Mouse (Mus musculus): ENCODE measurements around the gene Haus8. TPM values are rescaled to one million over a fixed set of nuclear protein-coding genes. Genes with fewer than 3 reads are reported as not detected.
A peak's percentile ranks its signal among the peaks of the same experiment; 100 is the strongest.
"Not testable (repeated sequence)": the region's sequence is repeated elsewhere in the genome, so short reads cannot be mapped to it uniquely, and the experiment has no call there.

The Haus8 gene
- 10 to 100 TPM; 27.3 to 35.0 TPM for polyA plus RNA-seq (2017; shearing (Covaris generic))

DNA sequence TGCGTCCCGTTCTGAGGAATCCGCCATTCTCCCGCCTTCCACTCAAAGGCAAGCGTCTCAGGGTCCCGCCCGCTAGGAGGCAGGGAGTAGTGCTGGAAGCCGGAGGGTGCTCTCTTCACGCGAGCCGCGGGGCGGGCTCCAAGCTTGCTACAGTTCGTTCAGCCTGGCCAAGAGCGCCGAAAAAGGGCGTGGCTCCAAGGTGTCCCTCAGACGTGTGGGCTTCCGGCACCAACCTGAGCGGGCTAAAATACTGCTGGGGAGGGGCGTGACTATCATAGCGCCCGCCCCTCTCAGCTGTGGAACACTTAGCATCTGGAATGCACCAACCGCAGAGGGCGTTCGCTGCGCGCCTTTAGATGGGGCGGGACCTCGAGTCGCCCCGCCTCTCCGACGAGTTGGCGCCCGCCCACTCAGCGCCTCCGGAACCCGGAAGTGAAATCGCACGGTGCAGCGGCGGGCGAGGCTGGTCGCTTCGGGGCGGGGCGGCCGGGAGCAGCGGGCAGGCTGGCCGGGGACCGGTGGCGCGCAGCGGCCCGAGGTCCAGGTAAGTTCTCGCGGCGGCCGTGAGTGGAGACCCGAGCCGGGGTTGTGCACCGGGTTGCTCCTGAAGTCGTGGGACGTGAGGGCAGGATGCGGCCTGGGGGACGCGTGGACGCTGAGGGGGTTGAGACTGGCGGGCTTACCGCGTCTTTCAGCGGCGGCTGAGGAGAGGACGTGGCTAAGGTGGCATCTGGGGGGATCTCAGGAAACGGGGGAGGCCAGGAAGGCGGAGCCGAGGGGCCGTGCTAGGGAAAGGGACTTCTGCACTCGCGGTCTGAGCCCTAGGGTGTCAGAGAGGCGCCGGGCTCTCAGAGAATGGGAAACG is at the start of gene Haus8, which contains the start of gene Myo9b:
Gene Haus8 (minus strand): TSS at position 649 of the 865 bp plus-strand sequence.
Gene Myo9b (plus strand): TSS at position 429 of the 865 bp plus-strand sequence.
- peak; percentile 96 for ATAC-seq

DNA sequence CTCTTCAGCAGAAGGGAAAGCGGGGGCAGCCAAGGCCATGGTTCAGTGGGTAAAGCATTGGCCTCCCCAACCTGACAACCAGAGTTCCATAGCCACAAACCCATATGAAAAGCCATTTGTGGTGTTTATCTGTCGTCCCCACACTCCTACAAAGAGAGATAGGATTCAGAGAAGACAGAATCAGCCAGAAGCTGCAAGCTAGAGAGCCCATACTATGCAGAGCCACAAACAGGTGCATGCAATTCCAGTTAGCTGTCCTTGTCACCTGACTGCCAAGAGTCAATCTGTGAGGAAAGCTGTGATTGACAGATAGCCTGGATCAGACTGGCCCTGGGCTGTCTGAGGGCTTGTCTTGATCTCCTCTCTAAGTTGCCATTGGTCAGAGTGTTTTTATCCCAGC is 47.0 kb upstream of the Haus8 start:
- ATAC-seq, result not testable (repeated sequence)

DNA sequence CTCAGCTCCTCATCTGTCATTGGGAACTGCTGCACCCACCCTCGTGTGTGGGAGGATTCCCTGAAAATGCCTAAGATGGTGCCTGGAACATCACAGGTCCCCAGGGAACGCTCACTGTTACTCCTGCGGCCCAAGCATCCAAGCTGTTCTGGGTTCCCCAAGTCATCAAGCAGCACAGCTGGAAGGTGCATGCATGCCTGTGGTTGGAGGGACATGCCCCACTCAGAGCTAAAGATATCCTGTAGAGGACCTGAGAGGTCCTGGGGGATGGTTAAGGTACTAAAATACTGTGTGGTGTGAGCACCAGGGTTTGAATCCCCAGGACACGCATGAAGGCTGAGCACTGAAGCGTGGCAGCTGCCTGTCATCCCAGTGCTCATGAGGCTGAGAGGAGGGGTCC is 45.9 kb upstream of the Haus8 start:
- ATAC-seq, result not testable (repeated sequence)

DNA sequence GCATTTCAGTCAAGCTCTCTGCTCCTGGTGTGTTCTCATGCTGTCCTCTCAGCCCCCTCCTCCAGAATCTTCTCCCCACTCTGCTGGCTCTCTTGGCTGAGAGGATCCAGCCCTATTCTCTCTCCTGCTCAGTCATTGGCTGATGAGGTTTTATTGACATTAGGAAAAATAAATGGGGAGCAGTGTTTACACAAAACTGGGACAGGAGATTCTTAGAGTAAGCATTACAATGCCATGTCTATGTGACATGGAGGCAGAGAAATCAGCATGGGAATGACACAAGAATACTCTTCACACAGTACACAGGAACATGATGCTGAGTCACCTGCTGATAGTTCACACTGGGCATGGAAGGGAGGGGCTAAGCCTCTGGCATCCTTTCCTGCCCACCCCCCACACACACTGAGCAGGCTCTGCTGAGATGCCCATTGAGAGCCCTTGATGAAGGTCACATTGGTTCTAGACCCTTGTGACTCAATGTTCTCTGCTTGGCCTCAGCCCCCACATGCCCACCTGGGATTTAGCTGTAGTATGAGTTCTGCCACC is 43.8 kb upstream of the Haus8 start:
- ATAC-seq, result no peak

DNA sequence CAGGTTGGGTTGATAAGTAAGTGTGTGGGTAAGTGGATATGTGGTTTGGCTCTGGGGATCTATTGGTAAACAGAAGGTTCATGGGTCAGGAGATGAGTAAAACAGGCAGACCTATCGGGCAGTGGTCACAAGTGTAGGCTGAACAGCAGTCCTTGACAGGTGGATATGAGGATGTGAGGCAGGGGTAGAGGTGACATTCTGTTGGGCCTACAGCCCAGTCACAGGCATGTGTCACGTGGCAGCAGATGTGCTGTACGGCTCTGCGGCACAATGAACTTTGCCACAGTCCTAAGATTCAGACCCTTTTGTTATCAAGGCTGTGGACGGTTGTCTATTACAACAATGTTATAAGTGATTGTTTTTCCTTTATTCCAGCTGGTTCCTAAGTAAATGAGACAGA is 43.2 kb upstream of the Haus8 start:
- ATAC-seq, result no peak

DNA sequence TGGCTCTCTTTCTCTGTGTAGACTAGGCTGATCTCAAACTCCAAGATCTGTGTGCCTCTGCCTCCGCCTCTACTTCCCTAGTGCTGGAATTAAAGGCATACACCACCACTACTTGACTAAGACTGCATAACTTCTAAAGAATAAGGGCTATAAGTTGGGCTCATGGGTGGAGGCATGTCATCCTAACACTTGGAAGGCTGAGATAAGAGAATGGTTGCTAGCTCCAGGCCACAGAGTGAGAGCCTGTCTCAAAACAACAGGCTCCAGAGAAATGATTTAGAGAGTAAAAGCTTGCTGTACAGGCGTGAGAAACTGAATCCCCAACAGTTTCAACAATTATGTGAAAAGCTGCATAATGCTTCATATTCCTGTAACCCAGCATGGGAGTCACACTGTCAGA is 41.2 kb upstream of the Haus8 start:
- no peak for ATAC-seq

DNA sequence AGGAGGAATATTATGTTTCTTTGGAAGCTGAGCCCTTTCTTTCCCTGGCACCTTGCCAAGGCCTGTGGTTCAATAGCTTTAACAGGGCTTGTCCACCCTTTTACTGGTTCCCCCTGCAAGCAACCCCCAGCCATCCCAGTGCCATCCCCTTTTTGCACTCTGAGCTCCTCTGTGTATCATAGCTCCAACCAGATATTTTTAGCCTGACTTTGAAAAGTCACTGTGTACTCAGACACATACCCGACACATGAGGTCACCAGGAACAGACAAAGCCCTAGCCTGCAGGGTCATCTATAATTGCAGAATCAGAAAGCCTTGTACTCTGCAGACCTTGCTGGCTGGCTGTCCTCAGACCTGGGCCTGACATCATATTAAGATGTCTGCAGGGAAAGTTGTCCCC is 40.0 kb upstream of the Haus8 start:
- ATAC-seq, result no peak

DNA sequence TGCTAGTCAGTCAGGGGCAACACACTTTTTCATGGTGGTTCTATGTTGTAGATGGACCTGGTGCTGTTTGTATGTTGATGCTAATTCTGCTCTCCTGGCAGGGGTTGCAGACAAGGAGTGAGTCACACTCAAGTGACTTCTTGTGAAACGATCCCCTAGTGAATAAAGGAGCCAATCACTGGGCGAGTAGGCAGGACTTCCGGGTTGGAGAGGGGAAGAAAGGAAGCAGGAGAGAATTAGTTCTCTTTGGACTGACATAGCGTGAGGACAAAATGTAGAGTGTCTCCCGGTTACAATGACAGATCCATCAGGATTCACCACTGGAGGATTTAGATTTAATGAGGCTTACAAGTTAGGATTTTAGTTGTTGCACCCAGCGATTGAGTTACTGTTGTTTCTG is 37.7 kb upstream of the Haus8 start:
- ATAC-seq, result no peak

DNA sequence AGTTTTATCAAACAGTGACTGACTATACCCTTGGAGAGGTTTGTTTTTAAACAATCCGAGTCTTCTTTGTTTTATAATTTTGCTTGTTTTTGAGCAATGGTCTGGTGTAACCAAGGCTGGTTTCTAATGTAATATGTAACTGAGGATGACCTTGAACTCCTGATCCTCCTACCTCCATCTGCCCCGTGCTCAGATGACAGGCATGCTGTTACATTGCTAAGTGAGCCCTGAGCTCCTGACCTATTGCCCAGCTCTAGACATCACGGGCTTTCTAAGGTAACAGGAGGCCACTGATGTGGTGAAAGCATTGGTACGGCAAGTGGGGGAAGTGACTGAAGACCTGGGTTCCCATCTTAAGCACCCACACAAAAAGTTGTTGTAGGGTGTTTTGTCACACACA is 35.2 kb upstream of the Haus8 start:
- ATAC-seq, result no peak

DNA sequence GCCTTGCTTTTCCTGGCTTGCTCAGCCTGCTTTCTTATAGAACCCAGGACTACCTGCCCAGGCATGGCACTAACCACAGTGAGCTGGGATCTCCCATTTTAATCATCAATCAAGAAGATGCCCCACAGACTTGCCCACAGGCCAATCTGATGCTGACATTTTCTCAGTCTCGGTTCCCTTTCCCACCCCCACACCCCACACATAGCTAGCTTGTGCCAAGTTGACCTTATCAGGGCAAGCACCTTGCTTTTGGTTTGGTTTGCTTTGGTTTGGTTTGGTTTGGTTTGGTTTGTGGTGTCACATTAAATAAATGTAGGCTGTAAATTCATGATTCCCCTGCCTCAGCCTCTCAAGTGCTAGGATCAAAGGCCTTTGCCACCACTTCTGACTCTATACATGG is 34.6 kb upstream of the Haus8 start:
- no peak for ATAC-seq

DNA sequence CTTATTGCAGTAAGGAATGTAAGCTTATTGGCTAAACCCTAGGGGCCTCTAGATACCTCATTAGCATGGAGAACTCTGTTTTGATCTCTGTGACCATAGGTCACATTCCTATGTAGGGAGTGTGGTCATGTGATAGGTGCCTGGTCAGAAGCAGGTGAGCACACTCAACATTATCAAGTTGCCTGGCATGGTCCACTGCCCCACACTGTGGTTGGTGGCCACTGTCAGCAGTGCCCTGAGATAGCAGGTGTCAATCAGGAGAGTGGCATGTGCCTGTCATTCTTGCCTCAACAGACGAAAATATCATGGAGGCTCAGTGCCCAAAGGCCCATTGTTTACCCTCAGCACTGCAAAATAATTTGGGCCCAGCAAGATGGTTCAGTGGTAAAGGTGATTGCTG is 33.3 kb upstream of the Haus8 start:
- ATAC-seq, result no peak

DNA sequence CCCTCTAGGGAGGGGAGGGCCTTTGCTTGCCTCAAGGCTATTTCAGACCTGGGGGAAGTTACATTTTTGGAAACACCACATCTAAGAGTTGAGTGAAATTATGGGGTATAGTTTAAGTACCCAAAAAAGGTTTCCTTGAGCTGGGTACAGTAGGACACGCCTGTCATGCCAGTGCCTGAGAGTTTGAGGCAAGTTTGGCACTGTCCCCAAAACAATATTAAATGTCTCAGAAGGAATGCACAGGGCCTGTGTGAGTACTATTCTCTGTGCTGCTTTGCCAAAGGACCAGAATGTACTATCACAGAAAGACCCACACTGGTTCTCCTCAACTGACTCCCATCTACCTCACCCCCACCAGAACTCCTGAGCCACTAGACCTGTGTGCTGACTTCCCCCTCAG is 30.9 kb upstream of the Haus8 start:
- ATAC-seq, result no peak

DNA sequence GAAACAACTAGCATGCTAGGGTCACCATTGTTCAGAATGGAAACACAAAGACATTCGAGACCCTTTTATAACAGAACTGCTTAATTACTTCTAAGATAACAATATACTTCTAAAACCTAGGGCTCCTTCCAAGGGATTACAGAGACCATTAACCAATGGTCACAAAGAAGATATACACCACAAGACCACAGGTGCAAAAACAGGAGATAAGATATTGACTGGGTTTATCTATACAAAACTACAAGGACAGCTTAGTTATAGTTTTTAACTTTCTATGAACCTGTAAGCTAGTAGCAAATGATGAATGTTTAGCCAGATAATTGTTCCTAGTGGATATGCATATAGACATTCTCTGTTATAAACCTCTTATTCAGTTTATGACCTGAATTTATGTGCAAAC is 30.1 kb upstream of the Haus8 start:
- ATAC-seq, result no peak

DNA sequence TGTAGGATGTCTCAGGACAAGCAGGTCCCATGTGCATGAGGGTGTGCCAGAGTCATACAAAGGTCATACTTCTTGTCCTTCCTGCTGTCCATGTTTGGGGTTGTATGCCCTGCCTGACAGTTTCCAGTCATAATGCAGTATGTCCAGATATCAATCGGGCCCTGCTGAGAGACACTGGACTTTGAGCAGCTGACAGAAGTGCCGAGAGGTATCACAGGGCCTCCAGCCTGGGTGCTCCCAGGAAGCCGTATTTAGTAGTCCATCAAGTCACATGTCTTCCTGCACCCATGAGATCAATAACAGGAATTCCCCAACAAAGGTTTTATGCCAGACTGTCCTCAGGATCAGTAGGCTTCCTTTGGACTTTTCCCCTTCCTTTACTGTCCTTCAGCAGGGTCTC is 27.0 kb upstream of the Haus8 start:
- ATAC-seq, result no peak

DNA sequence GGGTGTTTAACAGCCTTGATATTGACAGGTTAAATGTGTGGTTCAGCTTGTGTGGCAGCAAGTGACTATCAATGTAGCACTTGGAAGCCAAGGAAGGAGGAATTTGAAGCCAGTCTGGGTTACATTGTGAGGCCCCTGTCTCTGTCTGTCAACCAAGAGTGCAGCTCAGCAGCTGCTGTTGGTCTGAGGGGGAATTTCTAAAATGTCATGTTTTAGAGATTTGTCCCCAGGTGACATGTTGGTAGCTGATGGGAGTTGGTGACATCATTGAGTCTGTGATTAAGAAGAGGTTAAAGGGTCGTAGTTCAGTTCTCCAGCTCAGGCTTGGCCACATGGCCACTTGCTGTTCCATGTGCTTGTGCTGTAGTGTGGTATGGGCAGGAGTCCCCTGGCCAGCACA is 24.7 kb upstream of the Haus8 start:
- no peak for ATAC-seq

DNA sequence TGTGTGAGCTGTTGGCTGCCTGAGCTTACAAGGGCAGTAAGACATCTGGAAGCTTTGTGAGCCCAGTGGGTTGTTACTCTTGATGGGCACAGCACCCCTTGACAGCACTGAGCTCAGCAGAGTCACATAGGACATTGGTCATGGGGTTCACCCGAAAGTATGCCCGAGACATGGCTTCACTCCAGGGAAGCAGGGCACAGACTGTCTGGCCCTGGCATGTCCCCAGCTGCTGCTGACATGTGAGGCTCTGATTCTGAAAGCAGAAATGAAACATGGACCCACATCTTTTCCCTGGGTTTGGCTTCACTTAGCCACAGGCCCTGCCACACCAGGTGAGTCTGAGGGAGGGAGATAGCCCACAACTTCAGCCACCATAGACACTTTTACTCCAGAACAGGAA is 24.1 kb upstream of the Haus8 start:
- no peak for ATAC-seq

DNA sequence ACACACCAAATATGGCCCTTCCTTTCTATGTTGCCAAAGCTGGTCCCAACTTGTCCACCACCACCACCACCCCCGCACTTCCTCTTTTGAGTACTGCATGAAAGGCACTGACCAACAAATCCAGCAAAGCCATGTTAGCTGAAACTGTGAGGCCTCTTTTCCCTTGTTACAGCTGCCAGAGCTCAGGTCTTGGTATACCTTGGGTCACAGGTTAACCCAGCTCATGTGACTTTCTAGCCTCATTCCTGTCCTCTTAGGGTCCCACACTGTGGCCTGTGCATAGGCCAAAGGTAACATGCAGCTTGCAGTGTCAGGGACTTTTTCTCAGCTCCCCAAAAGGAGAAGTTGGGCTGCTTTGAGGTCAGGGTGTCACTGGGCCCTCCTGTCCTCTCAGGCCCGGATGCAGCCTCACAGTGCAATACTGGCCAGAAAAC is 23.5 kb upstream of the Haus8 start:
- ATAC-seq, result no peak

DNA sequence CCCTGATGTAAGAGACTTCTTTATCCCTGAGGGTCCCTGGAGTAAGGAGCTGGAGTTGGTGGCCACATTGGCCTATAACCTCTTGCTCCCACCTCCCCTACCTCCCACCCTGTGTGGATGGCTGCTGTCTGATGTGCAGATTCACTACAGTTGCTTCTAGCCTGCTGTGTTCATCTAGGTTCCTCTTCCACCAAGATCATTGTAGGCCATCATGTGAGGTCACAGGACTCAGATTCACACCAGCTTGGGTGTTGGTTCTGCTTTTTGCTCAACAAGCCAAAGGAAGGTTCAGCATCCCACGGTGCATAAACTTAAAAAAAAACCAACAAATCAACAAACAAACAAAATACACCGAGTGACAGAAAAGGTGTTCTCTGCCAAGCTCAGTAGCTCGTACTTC is 21.2 kb upstream of the Haus8 start:
- not testable (repeated sequence) for ATAC-seq

DNA sequence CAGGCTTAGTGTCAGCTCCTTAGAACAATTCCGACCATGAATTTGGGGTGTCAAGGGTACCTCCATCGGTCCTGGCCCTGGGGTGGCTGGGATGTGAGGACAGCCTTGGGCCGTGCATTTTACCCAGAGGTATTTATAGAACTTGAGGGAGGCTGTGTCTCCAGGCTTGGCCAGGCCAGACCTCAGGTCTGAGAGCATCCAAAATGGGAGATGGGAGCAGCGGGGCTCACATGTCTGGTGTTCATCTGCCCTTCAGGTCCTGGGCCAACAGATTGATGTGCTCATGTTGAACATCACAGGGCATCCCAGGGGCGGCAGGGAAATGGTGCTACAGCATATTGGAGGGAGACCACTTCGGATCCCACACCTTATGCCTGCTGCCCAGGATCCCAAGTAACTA is 18.6 kb upstream of the Haus8 start:
- no peak for ATAC-seq

DNA sequence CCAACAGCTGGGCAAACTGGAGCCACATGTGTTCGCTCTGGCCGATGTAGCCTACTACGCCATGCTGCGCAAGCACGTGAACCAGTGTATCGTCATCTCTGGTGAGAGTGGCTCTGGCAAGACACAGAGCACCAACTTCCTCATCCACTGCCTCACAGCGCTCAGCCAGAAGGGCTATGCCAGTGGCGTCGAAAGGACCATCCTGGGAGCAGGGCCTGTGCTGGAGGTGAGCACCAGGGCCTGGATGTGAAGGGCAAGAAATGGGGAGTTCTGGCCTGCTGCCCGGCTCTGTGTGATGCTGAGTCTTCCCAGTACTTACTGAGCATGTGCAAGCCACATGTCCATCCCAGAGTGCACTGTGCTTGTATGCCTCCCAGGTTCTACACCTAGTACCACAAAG is 18.2 kb upstream of the Haus8 start:
- no peak for ATAC-seq

DNA sequence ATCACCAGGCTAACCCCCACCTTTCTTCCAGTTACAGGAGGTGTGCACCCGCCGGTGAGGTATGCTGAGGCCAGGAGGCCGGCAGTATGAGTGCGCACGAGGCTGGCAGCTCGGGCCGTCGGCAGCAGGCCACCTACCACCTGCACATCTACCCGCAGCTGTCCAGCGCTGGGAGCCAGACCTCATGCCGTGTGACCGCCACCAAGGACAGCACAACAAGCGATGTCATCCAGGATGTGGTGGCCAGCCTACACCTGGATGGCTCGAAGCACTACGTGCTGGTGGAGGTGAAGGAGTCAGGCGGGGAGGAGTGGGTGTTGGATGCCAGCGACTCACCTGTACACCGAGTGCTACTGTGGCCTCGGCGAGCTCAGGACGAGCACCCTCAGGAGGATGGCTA is 17.5 kb upstream of the Haus8 start:
- ATAC-seq, result no peak

DNA sequence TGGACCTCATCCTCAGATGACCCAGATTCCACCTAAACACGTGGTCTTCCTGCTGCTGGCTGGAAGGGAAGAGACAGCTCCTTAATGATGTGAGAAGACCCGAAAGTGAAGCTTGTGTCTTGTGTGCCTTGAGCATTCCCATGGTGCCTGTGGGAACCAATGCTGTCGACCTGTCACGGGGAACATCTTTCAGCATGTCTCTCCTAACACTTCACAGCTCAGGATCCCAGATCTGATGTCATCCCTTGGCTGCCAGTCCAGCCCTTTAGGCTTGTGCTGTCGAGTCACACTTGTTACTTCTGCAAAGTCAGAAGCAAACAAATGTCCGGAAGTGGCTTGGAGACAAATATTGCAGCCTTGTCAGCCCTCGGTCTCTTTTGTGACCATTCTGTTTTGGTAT is 16.4 kb upstream of the Haus8 start:
- no peak for ATAC-seq

DNA sequence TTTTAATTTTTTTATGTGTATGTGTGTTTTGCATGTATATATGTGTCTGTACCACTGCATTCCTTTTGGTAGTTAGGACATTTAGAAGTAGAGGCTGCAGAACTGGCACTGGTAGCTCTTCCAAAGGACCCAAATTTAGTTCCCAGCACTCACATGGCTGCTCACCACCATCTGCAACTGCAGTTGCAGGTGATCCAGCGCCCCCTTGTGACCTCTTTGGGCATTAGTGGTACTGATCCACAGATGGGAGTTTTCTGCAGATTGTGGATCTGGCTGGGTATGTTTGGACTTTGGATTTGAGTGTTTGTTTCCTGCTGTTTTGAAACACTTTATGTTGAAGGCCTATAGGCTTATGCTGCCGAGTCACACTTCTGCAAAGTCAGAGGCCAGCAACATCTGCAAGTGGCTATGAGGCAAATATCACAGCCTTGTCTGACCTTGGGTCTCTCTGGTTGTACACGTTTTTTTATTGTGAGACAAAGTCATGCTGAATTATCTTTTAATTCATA is 15.8 kb upstream of the Haus8 start:
- no peak for ATAC-seq

DNA sequence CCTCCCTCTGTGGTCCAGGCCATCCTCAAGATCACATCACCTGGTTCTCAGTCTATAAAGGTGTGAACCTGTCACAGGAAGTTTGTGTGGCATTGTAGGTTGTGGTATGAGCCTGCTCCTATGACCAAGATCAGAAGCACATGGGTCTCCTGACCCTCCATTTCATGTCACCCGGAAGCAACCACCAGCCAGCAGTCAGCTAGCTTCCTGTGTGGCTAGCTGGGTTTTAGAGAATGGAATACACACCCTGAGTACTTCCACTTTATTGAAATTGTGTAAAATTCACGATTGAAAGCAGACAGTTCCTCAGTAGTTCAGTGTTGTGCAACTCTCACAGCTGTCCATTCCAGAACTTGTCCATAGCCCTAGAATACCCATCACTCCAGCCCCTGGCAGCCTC is 13.5 kb upstream of the Haus8 start:
- ATAC-seq, result peak; percentile 81
